Mouse (Mus musculus): ENCODE data around the gene Nsun6. TPM values are rescaled to one million over a fixed set of nuclear protein-coding genes. Genes with fewer than 3 reads are reported as not detected.

Nsun6 gene
- total RNA-seq (2022) = 1 to 10 TPM; 1.8 to 2.8 (median 1.9) TPM

- DNase-seq (ENCODE audit: low spot score in 2 of 2) = peak; percentile 90 to 93
Observed at GRCm38 (mm10) chr2:15054945-15055637, at the start of gene Nsun6. Gene Nsun6, minus strand, starts transcription at chr2:15055069.

DNA sequence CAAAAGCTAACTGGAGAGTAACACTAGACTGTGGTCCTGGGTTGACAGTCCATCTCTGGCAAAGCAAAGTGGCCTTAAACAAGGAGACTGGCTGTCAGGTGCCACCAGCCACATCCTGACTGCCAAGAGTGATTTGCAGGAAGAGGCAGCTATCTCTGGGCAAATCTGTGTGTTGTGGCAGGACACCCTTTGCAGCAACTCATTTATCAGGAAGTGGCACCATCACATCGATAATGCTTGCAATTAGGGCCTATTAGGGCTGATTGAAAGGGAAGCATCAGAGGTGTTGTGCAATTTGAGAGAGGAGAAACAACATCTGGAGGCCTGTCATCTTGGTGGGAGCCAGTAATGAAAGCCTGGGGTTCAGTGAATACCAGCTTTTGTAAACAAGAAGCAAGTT is 49.5 kb upstream of the Nsun6 start:
- no peak for DNase-seq (ENCODE audit: low spot score in 2 of 2)

GRCm38 (mm10) chr2:15096514-15097090 is 41.7 kb upstream of the Nsun6 start:
- DNase-seq (ENCODE audit: low spot score in 2 of 2) = no peak

GRCm38 (mm10) chr2:15087308-15087707 is 32.4 kb upstream of the Nsun6 start:
- no peak for DNase-seq (ENCODE audit: low spot score in 2 of 2)

DNA sequence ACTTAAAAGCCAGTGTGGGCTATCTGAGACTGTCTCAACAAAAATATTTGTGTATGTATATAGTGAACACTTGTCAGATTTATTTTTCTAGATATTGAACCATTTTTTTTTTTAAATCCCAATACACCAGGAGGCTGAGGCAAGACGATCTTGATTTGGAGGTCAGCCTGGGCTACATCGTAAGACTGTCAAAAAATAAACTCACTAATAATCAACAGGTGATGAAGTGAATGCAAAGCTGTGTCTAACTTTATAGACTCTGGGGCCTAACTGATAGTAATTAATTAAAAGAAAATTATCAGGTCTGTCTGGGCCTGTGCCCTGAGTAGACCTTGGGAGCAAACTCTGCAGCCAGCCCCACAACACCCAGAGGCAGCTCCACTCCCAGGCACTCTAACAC is 28.8 kb upstream of the Nsun6 start:
- no peak for DNase-seq (ENCODE audit: low spot score in 2 of 2)

DNA sequence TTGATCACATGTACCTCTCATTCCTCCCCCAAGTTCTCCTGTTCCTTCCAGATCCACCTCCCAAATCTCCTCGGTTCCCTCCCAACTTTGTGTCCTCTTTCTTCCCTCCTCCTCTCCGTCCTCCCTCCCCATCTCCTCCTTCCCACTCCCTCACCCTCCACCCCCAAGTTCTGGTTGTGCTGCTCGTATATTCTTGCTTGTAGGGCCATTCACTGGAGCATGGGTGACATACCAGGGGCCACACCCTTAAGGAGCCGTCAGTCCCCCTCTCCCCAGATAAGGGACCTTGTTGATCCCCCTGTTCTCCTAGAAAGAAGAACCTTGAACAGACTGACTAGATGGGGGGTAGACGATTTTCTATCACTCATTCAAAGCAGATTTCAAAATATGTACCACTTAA is 12.2 kb upstream of the Nsun6 start:
- DNase-seq (ENCODE audit: low spot score in 2 of 2) = no peak

DNA sequence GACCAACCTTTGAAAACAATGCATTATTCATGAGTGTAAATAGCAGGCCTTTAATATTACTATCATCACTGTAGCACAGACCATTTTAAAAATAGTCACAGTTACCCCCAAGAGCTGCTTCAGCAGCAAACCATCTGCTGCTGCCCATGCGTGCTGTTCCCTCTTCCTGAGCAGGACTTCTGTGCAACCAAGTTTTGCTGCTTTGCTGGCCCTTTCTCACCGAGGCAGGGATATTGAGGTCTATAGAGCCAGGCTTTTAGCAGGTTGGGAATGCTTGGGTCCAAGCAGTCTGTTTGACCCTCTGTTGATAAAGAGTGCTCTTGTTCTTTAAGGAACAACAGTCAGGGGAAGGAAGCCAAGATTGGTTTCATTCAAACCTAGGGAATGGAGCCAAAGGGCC is 10.6 kb upstream of the Nsun6 start:
- DNase-seq (ENCODE audit: low spot score in 2 of 2) = no peak

- no peak for DNase-seq (ENCODE audit: low spot score in 2 of 2)
Observed at GRCm38 (mm10) chr2:15064380-15065269, 9.8 kb upstream of the Nsun6 start.

- no peak for DNase-seq (ENCODE audit: low spot score in 2 of 2)
Observed at GRCm38 (mm10) chr2:15063815-15064214, 8.9 kb upstream of the Nsun6 start.

GRCm38 (mm10) chr2:15060856-15061255 is 6.0 kb upstream of the Nsun6 start:
- DNase-seq (ENCODE audit: low spot score in 2 of 2) = no peak

DNA sequence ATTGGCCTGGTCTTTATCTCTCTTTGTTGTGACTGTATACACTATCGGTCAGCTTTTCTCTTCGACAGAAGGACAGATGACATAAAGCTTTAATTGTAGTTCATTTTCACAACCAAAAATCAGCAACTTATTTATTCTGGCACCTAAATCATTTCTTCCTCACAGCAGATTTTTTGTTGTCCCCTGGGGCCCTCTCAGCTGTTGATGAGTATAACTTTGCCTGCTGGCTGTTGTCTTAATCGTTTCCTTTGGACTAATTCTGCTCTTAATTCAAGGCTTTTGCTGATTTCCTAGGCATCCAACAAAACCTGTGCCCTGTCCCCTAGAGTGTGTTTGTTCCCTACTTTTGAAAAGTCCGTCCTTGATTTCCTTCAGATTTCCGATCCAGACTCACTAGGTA is 3.4 kb upstream of the Nsun6 start:
- DNase-seq (ENCODE audit: low spot score in 2 of 2) = no peak

GRCm38 (mm10) chr2:15055741-15056151 is 877 bp upstream of the Nsun6 start:
- no peak for DNase-seq (ENCODE audit: low spot score in 2 of 2)

DNA sequence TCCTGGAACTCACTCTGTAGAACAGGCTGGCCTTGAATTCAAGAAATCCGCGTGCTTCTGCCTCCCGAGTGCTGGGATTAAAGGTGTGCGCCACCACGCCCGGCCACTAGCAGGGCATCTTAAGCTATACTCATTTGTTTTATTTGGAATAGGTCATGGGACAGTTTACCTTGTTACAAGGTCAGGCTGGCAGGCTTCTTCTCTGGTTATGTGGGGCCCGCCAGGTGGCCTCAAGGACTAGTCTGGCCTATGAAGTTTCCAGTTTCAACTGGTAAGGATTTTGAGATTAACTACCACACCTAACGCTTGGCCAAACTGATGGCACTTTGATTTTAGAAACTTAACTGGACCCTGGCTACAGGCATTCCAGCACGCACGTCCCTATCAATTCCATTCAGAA is 373 bp downstream of the Nsun6 start:
- DNase-seq (ENCODE audit: low spot score in 2 of 2) = no peak

DNA sequence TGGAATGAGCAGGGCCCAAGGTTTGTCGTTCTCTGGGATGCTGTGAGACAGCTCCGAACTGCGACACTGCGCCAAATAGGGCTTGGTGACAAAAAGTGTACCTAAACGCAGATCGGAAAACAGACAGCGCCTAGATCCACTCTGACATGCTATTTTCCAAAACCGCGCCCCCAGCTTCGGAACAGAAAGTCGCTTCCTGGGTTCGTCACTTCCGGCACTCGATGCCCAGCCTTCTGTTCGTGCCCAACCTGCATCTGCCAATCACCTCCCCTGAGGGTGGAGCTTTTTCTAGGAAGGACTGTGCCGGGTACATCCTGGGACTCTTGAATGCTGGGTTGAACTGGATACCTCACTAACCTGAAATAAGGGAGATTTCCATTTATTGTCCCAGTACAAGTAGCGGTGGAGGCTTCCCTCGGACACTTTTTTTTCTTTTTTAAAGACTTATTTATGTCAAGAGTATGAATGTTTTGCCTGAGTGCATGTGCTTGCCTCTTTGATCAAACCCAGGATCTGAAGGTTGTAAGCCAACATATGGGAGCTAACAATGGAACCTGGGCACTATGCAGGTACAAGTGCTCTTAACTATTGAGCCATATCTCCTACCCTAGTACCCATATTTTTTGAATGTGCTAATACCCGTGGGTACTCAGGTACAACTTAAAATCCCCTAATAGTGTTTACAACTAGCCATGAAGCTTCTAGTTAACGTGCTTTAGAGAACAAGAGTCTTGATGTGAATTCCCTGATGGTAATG is 5.6 kb downstream of the Nsun6 start, which contains the start of gene Arl5b:
TSS of gene Arl5b (plus strand) at position 279 of the 757 bp plus-strand sequence.
- peak; percentile 92 to 93 for DNase-seq (ENCODE audit: low spot score in 2 of 2)

GRCm38 (mm10) chr2:15040326-15040725 is 14.5 kb downstream of the Nsun6 start:
- DNase-seq (ENCODE audit: low spot score in 2 of 2) = no peak

- no peak for DNase-seq (ENCODE audit: low spot score in 2 of 2)
Observed at GRCm38 (mm10) chr2:15038705-15039104, 16.2 kb downstream of the Nsun6 start.

DNA sequence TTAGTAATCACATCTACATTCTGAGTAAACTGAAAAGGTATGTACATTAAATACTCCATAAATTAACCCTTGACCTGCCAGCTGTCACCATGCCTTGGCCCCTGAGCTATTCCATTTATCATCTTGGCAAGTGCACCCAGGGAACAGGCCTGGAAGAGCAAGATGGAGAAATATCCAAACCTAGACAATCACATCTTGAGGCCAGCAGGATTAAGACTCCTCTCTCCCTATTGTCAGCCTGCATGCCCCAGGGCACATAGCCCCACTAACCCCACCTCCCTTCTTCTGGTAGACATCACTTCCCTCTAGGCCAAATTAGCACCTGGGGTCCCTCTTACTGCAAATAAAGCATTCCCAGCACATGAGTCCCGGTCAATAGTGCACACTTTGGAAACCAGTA is 27.1 kb downstream of the Nsun6 start:
- no peak for DNase-seq (ENCODE audit: low spot score in 2 of 2)

DNA sequence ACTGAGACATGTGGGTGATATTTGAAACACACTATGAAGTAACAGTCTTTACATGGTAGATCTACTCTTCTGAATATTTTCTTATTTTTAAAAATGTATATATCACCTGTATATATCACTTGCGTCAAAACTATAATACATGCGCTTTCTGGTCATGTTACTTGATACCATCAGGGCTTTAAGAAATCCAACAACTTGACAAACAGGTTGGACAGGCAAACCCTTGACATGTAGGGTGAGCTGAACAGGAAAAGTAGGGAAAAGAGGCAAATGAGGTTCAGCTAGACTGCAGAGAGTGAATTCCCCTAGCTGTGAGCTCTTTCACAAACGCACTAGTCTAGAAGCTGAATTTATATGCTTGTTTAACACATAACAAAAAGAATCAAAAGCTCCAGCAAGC is 28.1 kb downstream of the Nsun6 start:
- no peak for DNase-seq (ENCODE audit: low spot score in 2 of 2)

- no peak for DNase-seq (ENCODE audit: low spot score in 2 of 2)
Observed at GRCm38 (mm10) chr2:15008072-15008471, 46.8 kb downstream of the Nsun6 start.

DNA sequence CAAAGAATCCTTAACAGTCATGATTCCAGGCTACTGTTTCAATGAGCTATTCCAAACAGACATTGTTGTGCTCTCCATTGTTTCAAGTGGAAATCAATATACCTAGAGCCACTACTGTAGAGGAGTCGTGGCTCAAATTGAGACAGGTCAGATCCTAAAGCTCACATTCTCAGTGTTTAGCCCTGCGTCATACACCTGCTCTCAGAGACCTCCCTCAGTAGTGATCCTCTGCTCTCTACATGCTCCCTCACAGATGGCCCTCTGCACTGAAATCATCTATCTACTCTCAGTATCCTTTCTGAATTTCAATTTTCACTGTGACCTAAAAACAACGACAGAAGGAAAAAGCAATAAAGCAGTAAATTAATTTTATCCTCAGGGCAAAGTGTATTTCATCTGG is 47.3 kb downstream of the Nsun6 start:
- DNase-seq (ENCODE audit: low spot score in 2 of 2) = no peak

DNA sequence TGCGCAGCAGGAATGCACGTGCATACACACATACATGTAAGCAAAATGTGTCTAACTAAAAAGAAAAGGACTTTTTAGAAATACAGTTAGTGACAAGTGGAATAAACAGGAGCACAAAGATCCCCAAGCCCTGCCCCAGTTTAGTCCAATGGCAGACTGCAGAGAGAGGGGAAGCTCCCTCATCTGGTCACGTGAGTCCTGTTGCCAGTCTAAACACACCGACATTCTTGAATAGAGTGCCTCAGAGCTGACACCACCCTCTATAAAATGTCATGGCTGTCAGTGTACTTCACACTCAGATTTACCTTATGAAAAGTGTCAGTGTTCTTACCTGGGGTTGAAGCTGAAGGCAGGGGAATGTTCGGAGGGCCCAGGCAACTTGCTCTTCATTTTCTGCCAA is 57.0 kb downstream of the Nsun6 start:
- no peak for DNase-seq (ENCODE audit: low spot score in 2 of 2)

- DNase-seq (ENCODE audit: low spot score in 2 of 2) = no peak
Observed at GRCm38 (mm10) chr2:14996036-14996435, 58.8 kb downstream of the Nsun6 start.
